ENCODE assay signal across 8 mouse cellular contexts in genomic region chr17:49942674-49943073, GRCm38 (mm10).
A peak's percentile ranks its signal among the peaks of the same experiment; 100 is the strongest.
DNase-seq lines count a peak whose midpoint lies in the region; ATAC-seq and TF ChIP-seq lines count a peak whose summit lies in the region.

No protein-coding gene starts in this region.

- no peak for TF ChIP-seq POLR2A in testis, adult 2 months (IDR thresholded peaks at IDR 0.05; ENCODE audit: control insufficient read depth, low read depth, low read length)

- no peak overlapping the region for H3K27ac ChIP-seq in gastrocnemius, adult 2 months
- H3K27ac ChIP-seq in testis, adult 2 months (ENCODE audit: control insufficient read depth, insufficient read depth, low read depth, low read length): no peak overlapping the region

- peak; percentile 70 for TF ChIP-seq CTCF in gastrocnemius, adult 2 months (IDR thresholded peaks at IDR 0.05)
- TF ChIP-seq CTCF in testis, adult 2 months (IDR thresholded peaks at IDR 0.05; ENCODE audit: control insufficient read depth, insufficient read depth, insufficient replicate concordance, low read depth, low read length): peak; percentile 76; the same call in 1 of the 2 replicates

- H3K27me3 ChIP-seq in testis, adult 2 months (ENCODE audit: control insufficient read depth, insufficient read depth, low read length): no peaks in the 10 kb centered on the region

- H3K4me3 ChIP-seq in gastrocnemius, adult 2 months: no peak overlapping the region
- no peak overlapping the region for H3K4me3 ChIP-seq in testis, adult 2 months (ENCODE audit: control insufficient read depth, low read depth, low read length)

- ATAC-seq in inflammation-experienced regulatory T-cells, adult 6 months: no peak

- H3K36me3 ChIP-seq in testis, adult 2 months (ENCODE audit: control insufficient read depth, insufficient read depth, low read length): no peaks in the 10 kb centered on the region

- DNase-seq in gastrocnemius, adult 2 months: peak; percentile 48
- no peak for DNase-seq in gastrocnemius, postnatal 4 days (ENCODE audit: low spot score in 2 of 2)
- DNase-seq in testis, postnatal 14 days (ENCODE audit: low spot score): no peak
- DNase-seq in kidney, postnatal 4 days: peak; percentile 26 to 27
- no peak for DNase-seq in layer of hippocampus, adult 9-11 months
- no peak for DNase-seq in left cerebral cortex, postnatal 4 days

- no peaks in the 10 kb centered on the region for H3K4me1 ChIP-seq in testis, adult 2 months (ENCODE audit: control insufficient read depth, insufficient read depth, low read length)

- intact Hi-C loops in gastrocnemius, adult 2 months (cut with DNase I): no loop called here
- intact Hi-C loops in left cerebral cortex, postnatal 4 days (cut with DNase I): no loop called here

Comparison
In these comparisons a context has a peak if more than half of its experiments do, and no peak if none do; other contexts are left out.
1. DNase-seq: peak in gastrocnemius, adult 2 months (single experiment) and kidney, postnatal 4 days (2 of 2); none in gastrocnemius, postnatal 4 days (0 of 2), testis, postnatal 14 days (single experiment), layer of hippocampus, adult 9-11 months (single experiment) and left cerebral cortex, postnatal 4 days (single experiment).